Mouse (Mus musculus) thymus, adult 2 months (tissue): ENCODE measurements at regions not wholly inside any gene's neighbourhood (a gene's known extent, or its start where the extent isn't known, plus 50 kb on each side); places are given as distances from the start of the nearest gene placed in this dataset.

Source experiments
- DNase-seq: peaks from one replicate; pipeline ENCODE4 v3.0.0; 2021
- H3K27ac ChIP-seq: fragments of 200-500 bp; 2 replicates; pipeline ENCODE4 v1.5.1; 2012; ENCODE audit warnings: low read length, control low read depth; ENCODE audit not compliant: control insufficient read depth, insufficient read depth
- H3K27me3 ChIP-seq: fragments of 200-500 bp; 2 replicates; pipeline ENCODE4 v1.6.1; 2012; ENCODE audit warnings: mild to moderate bottlenecking, low read length, moderate library complexity, mixed read lengths; ENCODE audit not compliant: control insufficient read depth, insufficient read depth
- H3K36me3 ChIP-seq: fragments of 200-500 bp; 2 replicates; pipeline ENCODE4 v1.6.1; 2012; ENCODE audit warnings: mild to moderate bottlenecking, low read length, moderate library complexity; ENCODE audit not compliant: control insufficient read depth, insufficient read depth
- H3K4me1 ChIP-seq: fragments of 200-500 bp; replicated peaks from 2 replicates; pipeline ENCODE4 v1.6.1; 2012; ENCODE audit warnings: low read length; ENCODE audit not compliant: control insufficient read depth, insufficient read depth
- H3K4me3 ChIP-seq: fragments of 200-500 bp; 2 replicates; pipeline ENCODE4 v1.5.1; 2012; ENCODE audit warnings: mild to moderate bottlenecking, low read length, control low read depth, moderate library complexity; ENCODE audit not compliant: control insufficient read depth, insufficient read depth
- CTCF ChIP-seq: fragments of 200-500 bp; IDR thresholded peaks from 2 replicates; pipeline ENCODE4 v1.5.1; 2012; ENCODE audit warnings: mild to moderate bottlenecking, control low read depth, low read length, moderate library complexity, borderline replicate concordance; ENCODE audit not compliant: control insufficient read depth, poor library complexity, insufficient read depth; ENCODE audit errors: extremely low read depth
- POLR2A ChIP-seq: fragments of 200-500 bp; IDR thresholded peaks from 2 replicates; pipeline ENCODE4 v1.6.1; 2012; ENCODE audit warnings: mild to moderate bottlenecking, low read length, control low read depth, moderate library complexity; ENCODE audit not compliant: control insufficient read depth, poor library complexity, insufficient read depth; ENCODE audit errors: extremely low read depth
- WGBS: fragments of 180-500 bp; shearing (Covaris S2); methylation state at CpG from one replicate; pipeline ENCODE4 v1.1.7; 2018; 5-methylcytosine and 5-hydroxymethylcytosine counted together

GRCm38 (mm10) chr2:21976337-21976736, 251.0 kb upstream of the Myo3a start:
- H3K4me3 ChIP-seq = no peak overlapping the region
- H3K27ac ChIP-seq = no peak overlapping the region
- H3K27me3 ChIP-seq = no peaks in the 10 kb centered on the region
- DNase-seq = no peak
- TF ChIP-seq POLR2A (no peak), CTCF (no peak)
- H3K4me1 ChIP-seq = no peaks in the 10 kb centered on the region
- no peaks in the 10 kb centered on the region for H3K36me3 ChIP-seq

GRCm38 (mm10) chr2:21976831-21977230, 250.5 kb upstream of the Myo3a start:
- WGBS = 94% methylated on average over 2 of the region's 2 CpGs
- TF ChIP-seq POLR2A (no peak), CTCF (no peak)

GRCm38 (mm10) chr2:21980177-21980576, 247.1 kb upstream of the Myo3a start:
- H3K27ac ChIP-seq = no peak overlapping the region
- 94% methylated on average over 9 of the region's 9 CpGs for WGBS
- H3K27me3 ChIP-seq = no peaks in the 10 kb centered on the region
- no peak overlapping the region for H3K4me3 ChIP-seq
- no peak for DNase-seq
- no peak for TF ChIP-seq CTCF
- no peak for TF ChIP-seq POLR2A
- no peaks in the 10 kb centered on the region for H3K4me1 ChIP-seq
- H3K36me3 ChIP-seq = no peaks in the 10 kb centered on the region

More at GRCm38 (mm10) chr2:21976831-21977230, 250.5 kb upstream of the Myo3a start:
- Histone ChIP-seq H3K27ac (no peak overlapping the region), H3K36me3 (no peaks in the 10 kb centered on the region), H3K4me1 (no peaks in the 10 kb centered on the region), H3K4me3 (no peak overlapping the region), H3K27me3 (no peaks in the 10 kb centered on the region)
- DNase-seq = no peak

GRCm38 (mm10) chr2:22024438-22024837, 202.9 kb upstream of the Myo3a start:
- 98% methylated on average over 2 of the region's 2 CpGs for WGBS
- no peak overlapping the region for H3K4me3 ChIP-seq
- H3K36me3 ChIP-seq = no peaks in the 10 kb centered on the region
- H3K4me1 ChIP-seq = no peaks in the 10 kb centered on the region
- DNase-seq = no peak
- TF ChIP-seq POLR2A = no peak
- TF ChIP-seq CTCF = no peak
- no peaks in the 10 kb centered on the region for H3K27me3 ChIP-seq
- no peak overlapping the region for H3K27ac ChIP-seq

- H3K4me1 ChIP-seq = no peaks in the 10 kb centered on the region
- H3K27ac ChIP-seq = no peak overlapping the region
- no peak overlapping the region for H3K4me3 ChIP-seq
- H3K27me3 ChIP-seq = no peaks in the 10 kb centered on the region
- 84% methylated on average over 1 of the region's 1 CpGs for WGBS
- H3K36me3 ChIP-seq = no peaks in the 10 kb centered on the region
- TF ChIP-seq CTCF = no peak
- no peak for TF ChIP-seq POLR2A
- DNase-seq = no peak
Measured at GRCm38 (mm10) chr2:22026794-22027193, 200.5 kb upstream of the Myo3a start.

GRCm38 (mm10) chr2:22028569-22028968, 198.7 kb upstream of the Myo3a start:
- TF ChIP-seq CTCF = no peak
- no peak for TF ChIP-seq POLR2A
- Histone ChIP-seq H3K4me1 (no peaks in the 10 kb centered on the region), H3K36me3 (no peaks in the 10 kb centered on the region), H3K27ac (no peak overlapping the region), H3K27me3 (no peaks in the 10 kb centered on the region), H3K4me3 (no peak overlapping the region)
- WGBS = 51% methylated on average over 1 of the region's 1 CpGs
- no peak for DNase-seq

GRCm38 (mm10) chr2:22029022-22029803, 198.1 kb upstream of the Myo3a start:
- H3K27me3 ChIP-seq = no peaks in the 10 kb centered on the region
- H3K27ac ChIP-seq = no peak overlapping the region
- H3K4me3 ChIP-seq = no peak overlapping the region
- H3K4me1 ChIP-seq = no peaks in the 10 kb centered on the region
- no peak for TF ChIP-seq CTCF
- no peak for TF ChIP-seq POLR2A
- no peaks in the 10 kb centered on the region for H3K36me3 ChIP-seq
- no peak for DNase-seq
- WGBS = 90% methylated on average over 8 of the region's 8 CpGs
